Comparison of ENCODE assay signal across 13 mouse cellular contexts in the genomic region with DNA sequence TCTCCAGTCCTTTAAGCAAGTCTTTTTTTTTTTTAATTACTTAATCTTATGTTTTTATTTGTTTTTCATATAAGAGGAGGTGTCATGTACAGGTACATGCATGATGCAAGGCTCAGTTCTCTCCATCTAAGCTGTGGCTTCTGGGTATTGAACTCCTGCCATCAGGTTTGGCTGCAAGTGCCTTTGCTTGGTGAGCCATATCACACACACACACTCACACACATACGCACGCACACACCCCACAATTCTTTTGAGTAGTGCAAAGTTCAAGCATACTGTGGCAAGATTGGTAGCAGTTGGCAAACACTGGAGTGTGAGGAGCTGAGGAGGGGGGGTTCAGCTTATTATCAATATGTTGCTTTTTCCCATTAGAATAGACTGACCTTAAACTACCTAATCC. TPM values are rescaled to one million over a fixed set of nuclear protein-coding genes. Genes with fewer than 3 reads are reported as not detected.
DNase-seq lines count a peak whose midpoint lies in the region; ATAC-seq and TF ChIP-seq lines count a peak whose summit lies in the region.
"Had no signal": no experiment of that assay in that cellular context is flagged by ENCODE, and none has a peak within 500 bp of the region (broad histone marks: within the 10 kb centered on the region; RNA-seq: fewer than 3 reads in every experiment).

No protein-coding gene starts in this region.

- TF ChIP-seq POLR2A in liver, adult 2 months (IDR thresholded peaks at IDR 0.05; ENCODE audit: extremely low read depth, insufficient read depth, low read length), result no peak

- no peaks in the 10 kb centered on the region for H3K9me3 ChIP-seq in embryonic facial prominence, embryonic 10.5 days
- H3K9me3 ChIP-seq in kidney, embryonic 15.5 days (replicated peaks), result no peaks in the 10 kb centered on the region
- no peaks in the 10 kb centered on the region for H3K9me3 ChIP-seq in stomach, embryonic 16.5 days (replicated peaks; ENCODE audit: control insufficient read depth, low read length)
- H3K9me3 ChIP-seq: forebrain, embryonic 10.5 days; megakaryocyte, embryonic 14.5 days had no signal

- H3K4me2 ChIP-seq in kidney, embryonic 15.5 days, result no peak overlapping the region
- H3K4me2 ChIP-seq in stomach, embryonic 16.5 days (ENCODE audit: low read depth, low read length), result no peak overlapping the region

- 46% methylated on average over 2 of the region's 2 CpGs for WGBS in liver, adult 2 months
- WGBS in embryonic facial prominence, embryonic 10.5 days, result 93% methylated on average over 2 of the region's 2 CpGs
- 95% methylated on average over 2 of the region's 2 CpGs for WGBS in kidney, embryonic 15.5 days
- WGBS in stomach, embryonic 16.5 days, result 69% methylated on average over 2 of the region's 2 CpGs

- DNase-seq in liver, adult 2 months (ENCODE audit: extremely low read depth, low read depth, low spot score), result peak; percentile 67
- DNase-seq in liver, result no peak
- no peak for DNase-seq in embryonic facial prominence, embryonic 10.5 days (ENCODE audit: low spot score)
- DNase-seq in right cerebral cortex, postnatal 36 days (ENCODE audit: low spot score in 2 of 2), result no peak
- DNase-seq in thymus, postnatal 36 days, result no peak
- DNase-seq: adrenal gland, adult 8-10 months; heart, adult 11 months; heart, postnatal 36 days had no signal

- no peak overlapping the region for H3K9ac ChIP-seq in liver, adult 2 months (ENCODE audit: low read depth, low read length)
- H3K9ac ChIP-seq in kidney, embryonic 15.5 days, result no peak overlapping the region
- H3K9ac ChIP-seq in stomach, embryonic 16.5 days (ENCODE audit: low read length), result no peak overlapping the region

- no peak overlapping the region for H3K4me3 ChIP-seq in liver, adult 2 months (ENCODE audit: insufficient read depth, low read depth, low read length)
- H3K4me3 ChIP-seq in embryonic facial prominence, embryonic 10.5 days, result no peak overlapping the region
- no peak overlapping the region for H3K4me3 ChIP-seq in kidney, embryonic 15.5 days (replicated peaks)
- H3K4me3 ChIP-seq in stomach, embryonic 16.5 days (replicated peaks; ENCODE audit: low read length), result no peak overlapping the region
- H3K4me3 ChIP-seq: forebrain, embryonic 10.5 days; megakaryocyte, embryonic 14.5 days had no signal

- H3K4me1 ChIP-seq in liver, adult 2 months (ENCODE audit: control insufficient read depth, insufficient read depth, low read length), result peaks cover 22% of the 10 kb centered on the region
- peaks cover 93% of the 10 kb centered on the region for H3K4me1 ChIP-seq in embryonic facial prominence, embryonic 10.5 days
- H3K4me1 ChIP-seq in kidney, embryonic 15.5 days, result peaks cover 77% of the 10 kb centered on the region
- peaks cover 53% of the 10 kb centered on the region for H3K4me1 ChIP-seq in stomach, embryonic 16.5 days (ENCODE audit: control insufficient read depth, insufficient read depth, low read length)

- TF ChIP-seq CTCF in liver, adult 2 months (IDR thresholded peaks at IDR 0.05; ENCODE audit: low read depth, low read length), result no peak

- H3K36me3 ChIP-seq in liver, adult 2 months (ENCODE audit: control insufficient read depth, insufficient read depth, low read length), result no peaks in the 10 kb centered on the region
- H3K36me3 ChIP-seq in embryonic facial prominence, embryonic 10.5 days (replicated peaks), result peaks cover 10% of the 10 kb centered on the region
- no peaks in the 10 kb centered on the region for H3K36me3 ChIP-seq in kidney, embryonic 15.5 days
- no peaks in the 10 kb centered on the region for H3K36me3 ChIP-seq in stomach, embryonic 16.5 days (ENCODE audit: control insufficient read depth, insufficient read depth, low read length)
- H3K36me3 ChIP-seq: forebrain, embryonic 10.5 days had no signal

- H3K27ac ChIP-seq in liver, adult 2 months (replicated peaks; ENCODE audit: insufficient read depth, low read depth, low read length), result no peak overlapping the region
- peak overlapping the region; percentile 96 for H3K27ac ChIP-seq in embryonic facial prominence, embryonic 10.5 days (replicated peaks)
- H3K27ac ChIP-seq in kidney, embryonic 15.5 days, result 0 out of 2 replicates have a peak overlapping the region, but pooled peaks have one; percentile 14
- peak overlapping the region; percentile 97; the same call in 1 of the 2 replicates for H3K27ac ChIP-seq in stomach, embryonic 16.5 days (ENCODE audit: low read length)

- H3K79me2 ChIP-seq in liver, adult 2 months (ENCODE audit: control insufficient read depth, insufficient read depth, low read length), result no peaks in the 10 kb centered on the region

- ATAC-seq in kidney, embryonic 15.5 days (replicated peaks; ENCODE audit: low FRiP score), result no peak
- ATAC-seq in stomach, embryonic 16.5 days (ENCODE audit: insufficient read depth, low FRiP score), result no peak
- ATAC-seq: inflammation-experienced regulatory T-cells, adult 6 months had no signal

- H3K27me3 ChIP-seq in liver, adult 2 months (ENCODE audit: control insufficient read depth, insufficient read depth, low read length), result no peaks in the 10 kb centered on the region
- H3K27me3 ChIP-seq in embryonic facial prominence, embryonic 10.5 days (replicated peaks; ENCODE audit: low read depth, poor library complexity, severe bottlenecking), result no peaks in the 10 kb centered on the region
- no peaks in the 10 kb centered on the region for H3K27me3 ChIP-seq in kidney, embryonic 15.5 days
- H3K27me3 ChIP-seq in stomach, embryonic 16.5 days (ENCODE audit: control insufficient read depth, insufficient read depth, low read length), result no peaks in the 10 kb centered on the region

RNA-seq across cellular contexts. Expression of a gene that starts 2.9 kb away (rescaled TPM):
- 16.4 and 33.0 TPM in 2 replicates for total RNA-seq in liver, adult 2 months (2014; rRNA removed)
- polyA plus RNA-seq in liver, adult 2 months (2012; rRNA removed), result 19.2 and 33.0 TPM in 2 replicates
- polyA plus RNA-seq in embryonic facial prominence, embryonic 10.5 days (2016; fragmentation: Nextera tagmentation; extraction: Ambion mirVana), result 161 and 182 TPM in 2 replicates
- polyA plus RNA-seq in kidney, embryonic 15.5 days (2015; fragmentation: Nextera tagmentation; extraction: Ambion mirVana), result 133 and 143 TPM in 2 replicates
- polyA plus RNA-seq in stomach, embryonic 16.5 days (2015; fragmentation: Nextera tagmentation; extraction: Ambion mirVana), result 125 and 145 TPM in 2 replicates

RNA-seq across cellular contexts. Expression of a gene that starts 20.8 kb away (rescaled TPM):
- not detected in 2 replicates for total RNA-seq in liver, adult 2 months (2014; rRNA removed)
- polyA plus RNA-seq in liver, adult 2 months (2012; rRNA removed), result 0.22 and 0.31 TPM in 2 replicates
- 9.9 and 10.1 TPM in 2 replicates for polyA plus RNA-seq in embryonic facial prominence, embryonic 10.5 days (2016; fragmentation: Nextera tagmentation; extraction: Ambion mirVana)
- 16.4 and 20.9 TPM in 2 replicates for polyA plus RNA-seq in kidney, embryonic 15.5 days (2015; fragmentation: Nextera tagmentation; extraction: Ambion mirVana)
- polyA plus RNA-seq in stomach, embryonic 16.5 days (2015; fragmentation: Nextera tagmentation; extraction: Ambion mirVana), result 21.3 and 23.9 TPM in 2 replicates
- polyA plus RNA-seq: inflammation-experienced regulatory T-cells, adult 6 months had no signal

RNA-seq across cellular contexts. Expression of a gene that starts 46.4 kb away (rescaled TPM):
- 7.2 and 8.9 TPM in 2 replicates for total RNA-seq in liver, adult 2 months (2014; rRNA removed)
- 2.4 and 3.8 TPM in 2 replicates for polyA plus RNA-seq in liver, adult 2 months (2012; rRNA removed)
- 37.6 and 40.2 TPM in 2 replicates for polyA plus RNA-seq in embryonic facial prominence, embryonic 10.5 days (2016; fragmentation: Nextera tagmentation; extraction: Ambion mirVana)
- 29.5 and 31.0 TPM in 2 replicates for polyA plus RNA-seq in kidney, embryonic 15.5 days (2015; fragmentation: Nextera tagmentation; extraction: Ambion mirVana)
- 24.0 and 25.2 TPM in 2 replicates for polyA plus RNA-seq in stomach, embryonic 16.5 days (2015; fragmentation: Nextera tagmentation; extraction: Ambion mirVana)
